Mouse (Mus musculus) lung, adult 2 months (tissue): Measurements from ENCODE around the gene 4930432M17Rik.

ENCODE experiments used
- CTCF ChIP-seq: fragments of 200-500 bp; IDR thresholded peaks from 2 replicates; pipeline ENCODE4 v1.5.1; 2011; ENCODE audit warnings: mild to moderate bottlenecking, low read length, control low read depth; ENCODE audit not compliant: insufficient read depth
- POLR2A ChIP-seq: fragments of 200-500 bp; IDR thresholded peaks from 2 replicates; pipeline ENCODE4 v1.6.1; 2011; ENCODE audit warnings: low read depth, mild to moderate bottlenecking, control low read depth, low read length, borderline replicate concordance; ENCODE audit errors: extremely low read depth

GRCm38 (mm10) chr3:121720801-121721690 is 50.5 kb downstream of the 4930432M17Rik start:
- TF ChIP-seq CTCF (no peak), POLR2A (no peak)
